Mouse (Mus musculus) adrenal gland, adult 18-20 months (tissue): ENCODE data around the gene Dcn. TPM values are rescaled to one million over a fixed set of nuclear protein-coding genes. Genes with fewer than 3 reads are reported as not detected.

ENCODE experiments used
- DNase-seq, 2 experiments: peaks; one replicate each; pipeline ENCODE4 v3.0.0; 2021 to 2022; ENCODE audit warnings: low spot score in 2 of 2
- total RNA-seq, 2 experiments: library from RNA; stranded (reverse); gene quantifications; 1 replicate in 1 of 2; 2 replicates in 1 of 2; pipeline ENCODE4 v1.2.3; 2021

Gene Dcn
- total RNA-seq, 2 experiments from 2014 or later: 166 to 345 TPM

GRCm38 (mm10) chr10:97538202-97538601 lies 58.8 kb downstream of the Dcn start:
- DNase-seq: no peak

GRCm38 (mm10) chr10:97547740-97548139 lies 68.3 kb downstream of the Dcn start:
- no peak for DNase-seq

- no peak for DNase-seq
Observed at GRCm38 (mm10) chr10:97564957-97565856, 85.8 kb downstream of the Dcn start, which contains the start of gene Lum. Lum (plus strand) TSS chr10:97565128.

- peak; percentile 16 to 42 for DNase-seq
Observed at GRCm38 (mm10) chr10:97567489-97568135, 88.2 kb downstream of the Dcn start.

Other genes starting within 250 kb of the Dcn start
- 10 to 100 TPM; 14.5 to 22.7 TPM for gene Lum, start 85.5 kb downstream of the Dcn start, total RNA-seq
- gene Kera, start 127.3 kb downstream of the Dcn start, total RNA-seq: not detected
- under 1 TPM in 1 of 2 experiments, not detected in 1; 0.58 TPM for gene Epyc, start 164.5 kb downstream of the Dcn start, total RNA-seq
- not detected for gene Ccer1, start 213.4 kb downstream of the Dcn start, total RNA-seq
- gene C030005K15Rik, start 247.1 kb downstream of the Dcn start, total RNA-seq: not detected